Mouse (Mus musculus) midbrain, embryonic 13.5 days (tissue): ENCODE data around the gene Gm21915. TPM values are rescaled to one million over a fixed set of nuclear protein-coding genes. Genes with fewer than 3 reads are reported as not detected.

Experiments used
- ATAC-seq: fragments of 200-750 bp; cut with Nextera tagmentation; 2 replicates; pipeline ENCODE4 v1.8.0; 2017; ENCODE audit warnings: mild to moderate bottlenecking, moderate TSS enrichment, moderate library complexity
- H3K27ac ChIP-seq: fragments of 300-500 bp; sonication (generic); 2 replicates; pipeline ENCODE4 v1.5.1; 2015; ENCODE audit warnings: inconsistent platforms, mild to moderate bottlenecking, moderate library complexity
- H3K27me3 ChIP-seq: fragments of 300-500 bp; sonication (generic); 2 replicates; pipeline ENCODE4 v1.6.1; 2015; ENCODE audit warnings: mild to moderate bottlenecking, inconsistent platforms
- H3K36me3 ChIP-seq: fragments of 300-500 bp; sonication (generic); 2 replicates; pipeline ENCODE4 v1.6.1; 2015; ENCODE audit warnings: mild to moderate bottlenecking, inconsistent platforms
- H3K4me1 ChIP-seq: fragments of 300-500 bp; sonication (generic); replicated peaks from 2 replicates; pipeline ENCODE4 v1.6.1; 2015; ENCODE audit warnings: inconsistent platforms
- H3K4me2 ChIP-seq: fragments of 300-500 bp; sonication (generic); replicated peaks from 2 replicates; pipeline ENCODE4 v1.6.1; 2015; ENCODE audit warnings: moderate library complexity, mild to moderate bottlenecking, inconsistent platforms
- H3K4me3 ChIP-seq: fragments of 300-500 bp; sonication (generic); replicated peaks from 2 replicates; pipeline ENCODE4 v1.5.1; 2015; ENCODE audit warnings: mild to moderate bottlenecking, inconsistent platforms
- H3K9ac ChIP-seq: fragments of 300-500 bp; sonication (generic); replicated peaks from 2 replicates; pipeline ENCODE4 v1.6.1; 2015; ENCODE audit warnings: mild to moderate bottlenecking, inconsistent platforms
- H3K9me3 ChIP-seq: fragments of 300-500 bp; sonication (generic); 2 replicates; pipeline ENCODE4 v1.6.1; 2016; ENCODE audit warnings: mild to moderate bottlenecking, inconsistent platforms
- WGBS: fragments of 180-500 bp; shearing (Covaris S2); methylation state at CpG from one replicate; pipeline ENCODE4 v1.1.7; 2015; 5-methylcytosine and 5-hydroxymethylcytosine counted together
- polyA plus RNA-seq: library from polyadenylated mRNA; unstranded; fragments of >200 nt; fragmentation: Nextera tagmentation; extraction: Ambion mirVana; gene quantifications from 2 replicates; pipeline ENCODE4 v1.2.1, GENCODE M21; 2015

Gene Gm21915
- polyA plus RNA-seq, 1 experiment from 2014 or later = not detected

- H3K4me3 ChIP-seq = no peak overlapping the region
- no peak overlapping the region for H3K4me2 ChIP-seq
- H3K36me3 ChIP-seq = peaks cover 6% of the 10 kb centered on the region; the same call in 1 of the 2 replicates
- H3K4me1 ChIP-seq = peaks cover 17% of the 10 kb centered on the region
- no peak overlapping the region for H3K27ac ChIP-seq
- H3K27me3 ChIP-seq = no peaks in the 10 kb centered on the region
- no peak overlapping the region for H3K9ac ChIP-seq
- H3K9me3 ChIP-seq = no peaks in the 10 kb centered on the region
- no peak for ATAC-seq
- 92% methylated on average over 5 of the region's 5 CpGs for WGBS
Measured at GRCm38 (mm10) chr9:40700253-40700652, 29.8 kb downstream of the Gm21915 start.

GRCm38 (mm10) chr9:40704364-40705276 lies 34.2 kb downstream of the Gm21915 start:
- Histone ChIP-seq H3K4me2 (no peak overlapping the region), H3K27me3 (no peaks in the 10 kb centered on the region), H3K4me1 (peaks cover 37% of the 10 kb centered on the region), H3K9ac (no peak overlapping the region), H3K4me3 (no peak overlapping the region), H3K9me3 (no peaks in the 10 kb centered on the region), H3K36me3 (no peaks in the 10 kb centered on the region), H3K27ac (peak overlapping the region; percentile 59; the same call in 1 of the 2 replicates)
- 57% methylated on average over 10 of the region's 10 CpGs for WGBS
- no peak for ATAC-seq

GRCm38 (mm10) chr9:40708448-40709140 lies 38.2 kb downstream of the Gm21915 start:
- peaks cover 41% of the 10 kb centered on the region for H3K4me1 ChIP-seq
- peak; percentile 77 for ATAC-seq
- peak overlapping the region; percentile 54 for H3K27ac ChIP-seq
- H3K27me3 ChIP-seq = no peaks in the 10 kb centered on the region
- H3K36me3 ChIP-seq = no peaks in the 10 kb centered on the region
- WGBS = 14% methylated on average over 12 of the region's 12 CpGs
- H3K9me3 ChIP-seq = no peaks in the 10 kb centered on the region
- no peak overlapping the region for H3K9ac ChIP-seq
- H3K4me2 ChIP-seq = no peak overlapping the region
- H3K4me3 ChIP-seq = no peak overlapping the region

- WGBS = 59% methylated on average over 7 of the region's 7 CpGs
- H3K27me3 ChIP-seq = no peaks in the 10 kb centered on the region
- peak; percentile 55 for ATAC-seq
- no peak overlapping the region for H3K9ac ChIP-seq
- H3K36me3 ChIP-seq = no peaks in the 10 kb centered on the region
- peaks cover 37% of the 10 kb centered on the region for H3K4me1 ChIP-seq
- H3K9me3 ChIP-seq = no peaks in the 10 kb centered on the region
- H3K4me3 ChIP-seq = no peak overlapping the region
- peak overlapping the region; percentile 54 for H3K27ac ChIP-seq
- no peak overlapping the region for H3K4me2 ChIP-seq
Measured at GRCm38 (mm10) chr9:40709141-40709537, 38.7 kb downstream of the Gm21915 start.

GRCm38 (mm10) chr9:40709587-40709986 lies 39.2 kb downstream of the Gm21915 start:
- 52% methylated on average over 3 of the region's 3 CpGs for WGBS
- ATAC-seq = no peak
- Histone ChIP-seq H3K9ac (no peak overlapping the region), H3K4me3 (no peak overlapping the region), H3K27me3 (no peaks in the 10 kb centered on the region), H3K27ac (peak overlapping the region; percentile 41), H3K9me3 (no peaks in the 10 kb centered on the region), H3K36me3 (no peaks in the 10 kb centered on the region), H3K4me2 (no peak overlapping the region), H3K4me1 (peaks cover 33% of the 10 kb centered on the region)

- H3K27ac ChIP-seq = peak overlapping the region; percentile 41
- ATAC-seq = no peak
- 59% methylated on average over 3 of the region's 3 CpGs for whole genome bisulfite sequencing
Measured at GRCm38 (mm10) chr9:40709991-40710390, 39.6 kb downstream of the Gm21915 start.

GRCm38 (mm10) chr9:40711654-40712053 lies 41.2 kb downstream of the Gm21915 start:
- no peaks in the 10 kb centered on the region for H3K27me3 ChIP-seq
- peaks cover 27% of the 10 kb centered on the region for H3K4me1 ChIP-seq
- WGBS = 76% methylated on average over 4 of the region's 4 CpGs
- H3K27ac ChIP-seq = no peak overlapping the region
- no peak for ATAC-seq
- H3K9me3 ChIP-seq = no peaks in the 10 kb centered on the region
- no peak overlapping the region for H3K4me2 ChIP-seq
- no peak overlapping the region for H3K9ac ChIP-seq
- no peak overlapping the region for H3K4me3 ChIP-seq
- no peaks in the 10 kb centered on the region for H3K36me3 ChIP-seq

More at GRCm38 (mm10) chr9:40709991-40710390, 39.6 kb downstream of the Gm21915 start:
- H3K9me3 ChIP-seq = no peaks in the 10 kb centered on the region
- no peak overlapping the region for H3K4me3 ChIP-seq
- H3K4me2 ChIP-seq = no peak overlapping the region
- H3K9ac ChIP-seq = no peak overlapping the region
- no peaks in the 10 kb centered on the region for H3K36me3 ChIP-seq
- H3K4me1 ChIP-seq = peaks cover 32% of the 10 kb centered on the region
- no peaks in the 10 kb centered on the region for H3K27me3 ChIP-seq

GRCm38 (mm10) chr9:40717182-40717874 lies 46.9 kb downstream of the Gm21915 start:
- Histone ChIP-seq H3K27ac (no peak overlapping the region), H3K4me2 (no peak overlapping the region), H3K4me3 (no peak overlapping the region), H3K4me1 (0 out of 2 replicates have a peak, but pooled peaks cover 10% of the 10 kb centered on the region), H3K9ac (no peak overlapping the region), H3K9me3 (no peaks in the 10 kb centered on the region), H3K36me3 (no peaks in the 10 kb centered on the region), H3K27me3 (no peaks in the 10 kb centered on the region)
- no peak for ATAC-seq
- 73% methylated on average over 18 of the region's 18 CpGs for WGBS

GRCm38 (mm10) chr9:40717875-40718185 lies 47.4 kb downstream of the Gm21915 start:
- Histone ChIP-seq H3K4me3 (no peak overlapping the region), H3K9ac (no peak overlapping the region), H3K9me3 (no peaks in the 10 kb centered on the region), H3K4me2 (no peak overlapping the region), H3K27ac (no peak overlapping the region), H3K27me3 (no peaks in the 10 kb centered on the region), H3K36me3 (no peaks in the 10 kb centered on the region), H3K4me1 (0 out of 2 replicates have a peak, but pooled peaks cover 10% of the 10 kb centered on the region)
- 42% methylated on average over 7 of the region's 7 CpGs for WGBS
- ATAC-seq = no peak
